Mouse (Mus musculus): ENCODE results near the gene Trib3.

The Trib3 gene

GRCm38 (mm10) chr2:152346776-152347465 is 3.1 kb upstream of the Trib3 start:
- no peak for DNase-seq (ENCODE audit: low spot score in 2 of 2)

- no peak for DNase-seq (ENCODE audit: low spot score in 2 of 2)
Observed at GRCm38 (mm10) chr2:152345393-152345792, 1.6 kb upstream of the Trib3 start.

GRCm38 (mm10) chr2:152344909-152345308 is 1.1 kb upstream of the Trib3 start:
- no peak for DNase-seq (ENCODE audit: low spot score in 2 of 2)

- DNase-seq (ENCODE audit: low spot score in 2 of 2) = no peak
Observed at GRCm38 (mm10) chr2:152344361-152344760, 529 bp upstream of the Trib3 start.

- no peak for DNase-seq (ENCODE audit: low spot score in 2 of 2)
Observed at GRCm38 (mm10) chr2:152339631-152340179, 4.1 kb downstream of the Trib3 start.

GRCm38 (mm10) chr2:152338319-152338718 is 5.5 kb downstream of the Trib3 start:
- no peak for DNase-seq (ENCODE audit: low spot score in 2 of 2)

GRCm38 (mm10) chr2:152337591-152338212 is 6.1 kb downstream of the Trib3 start:
- DNase-seq (ENCODE audit: low spot score in 2 of 2) = no peak

GRCm38 (mm10) chr2:152336856-152337255 is 7.0 kb downstream of the Trib3 start:
- DNase-seq (ENCODE audit: low spot score in 2 of 2) = no peak

- DNase-seq (ENCODE audit: low spot score in 2 of 2) = no peak
Observed at GRCm38 (mm10) chr2:152335289-152335820, 8.5 kb downstream of the Trib3 start.

GRCm38 (mm10) chr2:152333345-152334006 is 10.4 kb downstream of the Trib3 start:
- no peak for DNase-seq (ENCODE audit: low spot score in 2 of 2)

GRCm38 (mm10) chr2:152332101-152332825 is 11.6 kb downstream of the Trib3 start, which contains the start of gene Rbck1:
Gene Rbck1, minus strand, starts transcription at chr2:152332653.
- DNase-seq (ENCODE audit: low spot score in 2 of 2) = peak; percentile 90 to 93

GRCm38 (mm10) chr2:152330858-152331423 is 12.9 kb downstream of the Trib3 start:
- no peak for DNase-seq (ENCODE audit: low spot score in 2 of 2)

GRCm38 (mm10) chr2:152327980-152328379 is 15.9 kb downstream of the Trib3 start:
- DNase-seq (ENCODE audit: low spot score in 2 of 2) = no peak

- no peak for DNase-seq (ENCODE audit: low spot score in 2 of 2)
Observed at GRCm38 (mm10) chr2:152326654-152327053, 17.2 kb downstream of the Trib3 start.

GRCm38 (mm10) chr2:152326157-152326556 is 17.7 kb downstream of the Trib3 start:
- DNase-seq (ENCODE audit: low spot score in 2 of 2) = no peak

GRCm38 (mm10) chr2:152324842-152325241 is 19.0 kb downstream of the Trib3 start:
- DNase-seq (ENCODE audit: low spot score in 2 of 2) = no peak

GRCm38 (mm10) chr2:152323971-152324370 is 19.9 kb downstream of the Trib3 start:
- DNase-seq (ENCODE audit: low spot score in 2 of 2) = no peak

GRCm38 (mm10) chr2:152322198-152322597 is 21.6 kb downstream of the Trib3 start:
- DNase-seq (ENCODE audit: low spot score in 2 of 2) = no peak

GRCm38 (mm10) chr2:152321558-152321957 is 22.3 kb downstream of the Trib3 start:
- DNase-seq (ENCODE audit: low spot score in 2 of 2) = no peak

- no peak for DNase-seq (ENCODE audit: low spot score in 2 of 2)
Observed at GRCm38 (mm10) chr2:152317054-152317453, 26.8 kb downstream of the Trib3 start.

GRCm38 (mm10) chr2:152313926-152314325 is 29.9 kb downstream of the Trib3 start:
- DNase-seq (ENCODE audit: low spot score in 2 of 2) = no peak
